Mouse (Mus musculus): Measurements from ENCODE around the gene Tac2. TPM values are rescaled to one million over a fixed set of nuclear protein-coding genes. Genes with fewer than 3 reads are reported as not detected.

Gene Tac2
- polyA plus RNA-seq, 1 experiment from 2014 or later, result not detected

Other genes with a start within 250 kb of the Tac2 start
- gene Stac3, start 222.8 kb upstream of the Tac2 start, polyA plus RNA-seq (2016; fragmentation: Nextera tagmentation; extraction: Ambion mirVana), result 2.2 and 4.8 TPM in 2 replicates
- gene Ndufa4l2, start 209.5 kb upstream of the Tac2 start, polyA plus RNA-seq (2016; fragmentation: Nextera tagmentation; extraction: Ambion mirVana), result 7.7 and 8.4 TPM in 2 replicates
- gene Shmt2, start 202.0 kb upstream of the Tac2 start, polyA plus RNA-seq (2016; fragmentation: Nextera tagmentation; extraction: Ambion mirVana), result 67.1 and 67.5 TPM in 2 replicates
- 101 and 109 TPM in 2 replicates for gene Nxph4, start 189.9 kb upstream of the Tac2 start, polyA plus RNA-seq (2016; fragmentation: Nextera tagmentation; extraction: Ambion mirVana)
- 111 and 115 TPM in 2 replicates for gene Lrp1, start 103.3 kb upstream of the Tac2 start, polyA plus RNA-seq (2016; fragmentation: Nextera tagmentation; extraction: Ambion mirVana)
- 8.8 and 11.3 TPM in 2 replicates for gene Stat6, start 81.5 kb upstream of the Tac2 start, polyA plus RNA-seq (2016; fragmentation: Nextera tagmentation; extraction: Ambion mirVana)
- 7.8 and 8.9 TPM in 2 replicates for gene Nemp1, start 57.6 kb upstream of the Tac2 start, polyA plus RNA-seq (2016; fragmentation: Nextera tagmentation; extraction: Ambion mirVana)
- 6.8 and 8.9 TPM in 2 replicates for gene Nab2, start 55.9 kb upstream of the Tac2 start, polyA plus RNA-seq (2016; fragmentation: Nextera tagmentation; extraction: Ambion mirVana)
- 0.33 and 0.67 TPM in 2 replicates for gene Myo1a, start 19.3 kb upstream of the Tac2 start, polyA plus RNA-seq (2016; fragmentation: Nextera tagmentation; extraction: Ambion mirVana)
- gene Zbtb39, start 15.1 kb downstream of the Tac2 start, polyA plus RNA-seq (2016; fragmentation: Nextera tagmentation; extraction: Ambion mirVana), result 5.2 and 5.3 TPM in 2 replicates
- gene Gpr182, start 27.3 kb downstream of the Tac2 start, polyA plus RNA-seq (2016; fragmentation: Nextera tagmentation; extraction: Ambion mirVana), result 0.61 and 0.70 TPM in 2 replicates
- 0.05 TPM in 1 of 2 replicates, not detected in the other for gene Rdh1, start 35.2 kb downstream of the Tac2 start, polyA plus RNA-seq (2016; fragmentation: Nextera tagmentation; extraction: Ambion mirVana)
- not detected in 2 replicates for gene Rdh16f1, start 35.3 kb downstream of the Tac2 start, polyA plus RNA-seq (2016; fragmentation: Nextera tagmentation; extraction: Ambion mirVana)
- gene Rdh9, start 51.9 kb downstream of the Tac2 start, polyA plus RNA-seq (2016; fragmentation: Nextera tagmentation; extraction: Ambion mirVana), result 0.08 TPM in 1 of 2 replicates, not detected in the other
- not detected in 2 replicates for gene Rdh16, start 76.7 kb downstream of the Tac2 start, polyA plus RNA-seq (2016; fragmentation: Nextera tagmentation; extraction: Ambion mirVana)
- not detected in 2 replicates for gene Rdh19, start 125.5 kb downstream of the Tac2 start, polyA plus RNA-seq (2016; fragmentation: Nextera tagmentation; extraction: Ambion mirVana)
- not detected in 2 replicates for gene Rdh16f2, start 142.0 kb downstream of the Tac2 start, polyA plus RNA-seq (2016; fragmentation: Nextera tagmentation; extraction: Ambion mirVana)
- gene Rdh7, start 164.3 kb downstream of the Tac2 start, polyA plus RNA-seq (2016; fragmentation: Nextera tagmentation; extraction: Ambion mirVana), result not detected in 2 replicates
- gene Sdr9c7, start 174.0 kb downstream of the Tac2 start, polyA plus RNA-seq (2016; fragmentation: Nextera tagmentation; extraction: Ambion mirVana), result not detected in 2 replicates

Data from hindbrain, embryonic 12.5 days (tissue).